Mouse (Mus musculus) ES-E14 (cell line): ENCODE measurements around the gene Ccdc146. TPM values are rescaled to one million over a fixed set of nuclear protein-coding genes. Genes with fewer than 3 reads are reported as not detected.

Source experiments
- DNase-seq: peaks from one replicate; pipeline ENCODE4 v3.0.0-alpha.2; 2013; ENCODE audit warnings: low read depth, low spot score
- H3K27ac ChIP-seq: 2 replicates; pipeline ENCODE4 v1.5.1; 2012; ENCODE audit warnings: low read depth, mild to moderate bottlenecking, low read length, moderate library complexity, mixed read lengths; ENCODE audit not compliant: poor library complexity, insufficient read depth, severe bottlenecking
- H3K36me3 ChIP-seq: 2 replicates; pipeline ENCODE4 v1.6.1; 2012; ENCODE audit warnings: mild to moderate bottlenecking, low read length, moderate library complexity, mixed read lengths; ENCODE audit not compliant: control insufficient read depth, poor library complexity, insufficient read depth, severe bottlenecking
- H3K4me1 ChIP-seq, 2 experiments: fragments of 150-350 bp in 1 of 2; sonication (generic) in 1 of 2; 2 replicates each; pipeline ENCODE4 v1.6.1; 2012; ENCODE audit warnings: low read length in 2 of 2, mild to moderate bottlenecking in 1 of 2, mixed read lengths in 1 of 2; ENCODE audit not compliant: control insufficient read depth in 2 of 2, insufficient read depth in 2 of 2, poor library complexity in 1 of 2
- H3K4me3 ChIP-seq, 2 experiments: fragments of 150-350 bp in 1 of 2; sonication (generic) in 1 of 2; 2 replicates each; pipeline ENCODE4 v1.5.1; 2012; ENCODE audit warnings: low read length in 2 of 2, low read depth in 1 of 2, mild to moderate bottlenecking in 1 of 2, mixed read lengths in 1 of 2; ENCODE audit not compliant: insufficient read depth in 1 of 2, poor library complexity in 1 of 2, severe bottlenecking in 1 of 2
- H3K9ac ChIP-seq: 2 replicates; pipeline ENCODE4 v1.6.1; 2012; ENCODE audit warnings: low read depth, mild to moderate bottlenecking, low read length, mixed read lengths; ENCODE audit not compliant: poor library complexity, insufficient read depth, severe bottlenecking
- H3K9me3 ChIP-seq: fragments of 150-350 bp; sonication (generic); 2 replicates; pipeline ENCODE4 v1.6.1; 2012; ENCODE audit warnings: low read depth, mild to moderate bottlenecking, low read length; ENCODE audit not compliant: control insufficient read depth, insufficient read depth
- CHD2 ChIP-seq: IDR thresholded peaks from 2 replicates; pipeline ENCODE4 v1.6.1; 2014; ENCODE audit warnings: mild to moderate bottlenecking, low read depth, low read length, inconsistent platforms
- HCFC1 ChIP-seq: IDR thresholded peaks from 2 replicates; pipeline ENCODE4 v1.6.1; 2012; ENCODE audit warnings: low read length, inconsistent platforms, borderline replicate concordance; ENCODE audit not compliant: insufficient read depth
- MAFK ChIP-seq: IDR thresholded peaks from 2 replicates; pipeline ENCODE4 v1.6.1; 2014; ENCODE audit warnings: mild to moderate bottlenecking, low read depth, low read length, inconsistent platforms; ENCODE audit not compliant: insufficient read depth
- ZC3H11A ChIP-seq: IDR thresholded peaks from 2 replicates; pipeline ENCODE4 v1.6.1; 2012; ENCODE audit warnings: low read depth, mild to moderate bottlenecking, inconsistent platforms, low read length, borderline replicate concordance
- ZNF384 ChIP-seq: IDR thresholded peaks from 2 replicates; pipeline ENCODE4 v1.6.1; 2012; ENCODE audit warnings: low read depth, low read length, inconsistent platforms
- in situ Hi-C, 2 experiments: fragments of 600-800 bp; cut with MboI; formaldehyde crosslinking; loops; one replicate each; pipeline ENCODE4 v1.15.1; 2025; ENCODE audit warnings: low sequenced_read_pairs in 2 of 2, inconsistent platforms in 1 of 2; ENCODE audit not compliant: unreplicated experiment in 2 of 2
- total RNA-seq: library from RNA; depleted of rRNA; stranded (reverse); fragments of 300-350 nt; gene quantifications from 2 replicates; pipeline ENCODE4 v1.2.3, GENCODE M21; 2012

Gene Ccdc146
- total RNA-seq, 1 experiment, result not detected

DNA sequence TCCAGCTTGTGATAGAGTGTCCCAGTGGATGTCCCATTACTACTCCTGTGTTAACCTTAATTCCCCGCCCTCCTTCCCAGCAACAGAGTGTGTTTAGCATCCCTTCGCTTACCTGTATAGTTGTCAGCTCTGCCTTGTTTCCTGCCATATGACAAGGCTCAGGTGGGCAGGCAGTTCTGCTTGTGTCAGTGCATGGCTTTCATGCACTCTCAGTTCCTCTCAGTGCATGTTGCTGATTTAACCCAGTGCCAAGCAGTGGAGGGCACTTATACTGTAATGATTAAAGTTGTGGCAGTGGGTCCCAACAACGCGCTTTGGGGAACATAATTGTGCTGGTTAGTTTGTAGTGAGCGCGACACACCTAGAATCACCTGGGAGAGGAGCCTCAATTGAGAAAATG, 2.2 kb upstream of the Ccdc146 start:
- H3K9ac ChIP-seq, result no peak overlapping the region; the same call in 1 of the 2 replicates
- H3K9me3 ChIP-seq, result no peaks in the 10 kb centered on the region
- no peaks in the 10 kb centered on the region for H3K4me1 ChIP-seq
- no peak overlapping the region for H3K4me3 ChIP-seq
- no peak overlapping the region for H3K27ac ChIP-seq
- no peak for TF ChIP-seq ZNF384
- TF ChIP-seq MAFK, result no peak
- no peak for TF ChIP-seq CHD2
- TF ChIP-seq HCFC1, result no peak
- no peak for TF ChIP-seq ZC3H11A
- DNase-seq, result no peak
- in situ Hi-C loops, result no loop called here
- H3K36me3 ChIP-seq, result no peaks in the 10 kb centered on the region

- no peak overlapping the region for H3K4me3 ChIP-seq
- DNase-seq, result no peak
- no peak overlapping the region for H3K27ac ChIP-seq
- H3K9ac ChIP-seq, result no peak overlapping the region
- H3K4me1 ChIP-seq, result no peaks in the 10 kb centered on the region
- no peak for TF ChIP-seq MAFK
- TF ChIP-seq ZC3H11A, result no peak
- no peak for TF ChIP-seq HCFC1
- TF ChIP-seq CHD2, result no peak
- no peak for TF ChIP-seq ZNF384
- no peaks in the 10 kb centered on the region for H3K9me3 ChIP-seq
- in situ Hi-C loops, result no loop called here
- H3K36me3 ChIP-seq, result no peaks in the 10 kb centered on the region
Measured at GRCm38 (mm10) chr5:21420609-21421008, 3.9 kb downstream of the Ccdc146 start.

DNA sequence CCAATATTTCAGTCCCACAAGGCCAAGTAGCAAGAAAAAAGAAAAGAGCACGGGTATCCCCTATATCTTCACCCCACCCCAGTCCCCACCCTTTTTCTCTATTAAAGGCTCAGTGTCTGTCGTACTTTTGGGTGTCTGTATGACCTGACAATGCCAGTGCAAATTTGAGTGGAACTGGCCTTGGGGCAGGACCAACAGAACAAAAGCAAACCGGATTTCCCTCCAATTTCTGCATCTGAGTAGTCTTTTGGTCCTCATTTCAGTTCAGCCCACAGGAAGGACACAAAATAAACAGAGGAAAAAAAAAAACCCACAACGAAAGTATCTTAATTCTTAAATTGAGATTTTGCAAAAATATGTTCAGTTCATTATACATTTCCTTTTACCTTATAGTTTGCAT, 5.9 kb downstream of the Ccdc146 start:
- in situ Hi-C loops, result loop anchor here in 1 of 2 experiments (10.0 kb wide), 1 partner anchor 154 kb away; no protein-coding TSS in a partner anchor
- no peak overlapping the region for H3K27ac ChIP-seq
- H3K9me3 ChIP-seq, result no peaks in the 10 kb centered on the region
- no peak for DNase-seq
- TF ChIP-seq ZC3H11A (no peak), HCFC1 (no peak), CHD2 (no peak), MAFK (no peak), ZNF384 (no peak)
- H3K36me3 ChIP-seq, result no peaks in the 10 kb centered on the region
- H3K4me1 ChIP-seq, result 0 out of 4 replicates have a peak, but pooled peaks cover 0 to 2% of the 10 kb centered on the region in 2 experiments
- H3K4me3 ChIP-seq, result no peak overlapping the region
- no peak overlapping the region for H3K9ac ChIP-seq

DNA sequence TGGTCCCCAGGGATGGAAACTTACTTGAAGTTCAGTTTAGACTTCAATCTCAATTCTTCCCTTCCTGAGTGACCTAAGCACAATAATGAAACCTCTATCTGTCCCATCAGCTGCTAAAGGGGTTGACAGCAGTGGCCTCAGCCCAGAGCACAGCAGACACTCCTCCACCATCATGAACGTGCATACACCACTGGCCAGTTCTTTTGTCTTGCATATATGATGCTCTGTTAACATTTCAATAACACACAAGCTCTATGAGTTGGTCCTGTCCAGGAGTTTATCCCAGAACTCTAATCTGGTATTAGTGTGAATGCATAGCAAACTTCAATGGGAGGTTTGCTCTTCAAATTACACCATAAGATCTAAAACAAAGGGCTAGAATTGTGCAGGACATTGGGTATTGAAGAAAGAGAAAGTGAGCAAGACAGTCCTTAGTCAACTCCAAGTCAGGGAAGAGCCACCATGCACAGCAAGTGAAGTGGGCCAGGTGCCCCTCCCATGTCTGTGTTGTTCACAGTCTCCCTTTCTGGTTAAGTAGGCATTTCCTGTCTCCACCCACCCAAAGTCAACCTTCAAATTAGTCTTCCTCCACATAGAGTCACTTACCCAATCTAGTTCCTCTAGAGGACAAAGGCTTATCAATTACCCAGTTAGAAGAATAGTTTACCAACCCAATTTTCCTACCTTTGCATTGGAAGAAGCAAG, 10.2 kb downstream of the Ccdc146 start:
- peak; percentile 34 for DNase-seq
- TF ChIP-seq ZNF384 (no peak), ZC3H11A (no peak), MAFK (no peak), CHD2 (no peak)
- Histone ChIP-seq H3K4me1 (0 out of 4 replicates have a peak, but pooled peaks cover 0 to 2% of the 10 kb centered on the region in 2 experiments), H3K9ac (no peak overlapping the region), H3K9me3 (no peaks in the 10 kb centered on the region), H3K36me3 (no peaks in the 10 kb centered on the region), H3K4me3 (no peak overlapping the region), H3K27ac (no peak overlapping the region)
- in situ Hi-C loops, result loop anchor here in 1 of 2 experiments (10.0 kb wide), 1 partner anchor 149 kb away; no protein-coding TSS in a partner anchor
